Mouse (Mus musculus) cerebellum, adult 18-20 months (tissue): ENCODE measurements around the gene Gfm1.

ENCODE experiments used
- DNase-seq, 2 experiments: peaks; one replicate each; pipeline ENCODE4 v3.0.0; 2021

Gene Gfm1

GRCm38 (mm10) chr3:67498773-67499405 is 69.0 kb downstream of the Gfm1 start:
- no peak for DNase-seq

DNA sequence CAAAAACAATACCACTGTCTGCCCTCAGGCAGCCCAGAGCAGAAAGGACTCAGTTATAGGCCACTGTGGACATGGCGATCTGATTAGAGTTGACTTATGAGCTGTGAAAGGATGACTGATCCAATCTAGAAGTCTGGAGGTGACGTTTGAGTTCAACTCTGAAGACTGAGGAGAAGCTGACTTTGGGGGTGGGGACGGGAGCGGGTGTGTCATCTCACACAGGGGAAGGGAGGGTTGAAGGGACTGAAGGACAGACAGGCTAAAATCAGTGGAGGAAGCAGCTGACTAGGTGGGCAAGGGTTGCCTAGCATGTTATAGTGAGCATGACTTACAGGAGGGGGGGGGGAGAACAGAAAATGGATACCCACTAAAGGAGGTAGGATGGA is 69.5 kb downstream of the Gfm1 start:
- no peak for DNase-seq

- no peak for DNase-seq
These were observed 74.0 kb downstream of the Gfm1 start for GRCm38 (mm10) chr3:67503878-67504277.

- no peak for DNase-seq
These were observed 75.4 kb downstream of the Gfm1 start for GRCm38 (mm10) chr3:67505286-67505685.

- DNase-seq, result no peak
These were observed 78.5 kb downstream of the Gfm1 start for GRCm38 (mm10) chr3:67508216-67508892.

GRCm38 (mm10) chr3:67512807-67513206 is 82.9 kb downstream of the Gfm1 start:
- DNase-seq, result peak; percentile 68 to 72

DNA sequence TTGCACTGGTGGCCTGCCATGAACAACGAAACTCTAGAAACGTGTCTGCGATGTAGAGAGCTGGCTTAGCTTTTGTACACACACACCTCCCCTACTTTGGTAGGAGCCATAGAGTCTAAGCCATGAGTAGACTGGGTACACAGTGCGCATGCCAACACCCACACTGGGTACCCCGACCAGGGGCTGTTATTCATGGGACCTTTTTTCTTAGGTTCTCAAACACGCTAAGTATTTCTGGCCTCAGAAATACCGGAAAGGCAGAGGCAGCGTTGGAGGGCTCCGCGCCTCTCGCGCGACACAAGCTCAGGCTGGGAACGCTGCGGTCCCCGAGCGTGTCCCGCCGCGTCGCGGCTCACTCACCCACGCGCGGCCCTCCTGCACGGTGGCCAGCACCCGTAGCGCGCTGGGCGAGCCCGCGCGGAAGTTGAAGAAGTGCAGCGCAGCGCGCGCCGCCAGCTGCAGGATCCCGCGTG is 84.9 kb downstream of the Gfm1 start:
- peak in 1 of 2 experiments; percentile 7 for DNase-seq

GRCm38 (mm10) chr3:67515274-67515801 is 85.4 kb downstream of the Gfm1 start, which contains the start of gene Rarres1:
TSS of gene Rarres1 (minus strand) at chr3:67515523.
- DNase-seq, result peak in 1 of 2 experiments; percentile 6

GRCm38 (mm10) chr3:67520568-67521143 is 90.8 kb downstream of the Gfm1 start:
- DNase-seq, result no peak

DNA sequence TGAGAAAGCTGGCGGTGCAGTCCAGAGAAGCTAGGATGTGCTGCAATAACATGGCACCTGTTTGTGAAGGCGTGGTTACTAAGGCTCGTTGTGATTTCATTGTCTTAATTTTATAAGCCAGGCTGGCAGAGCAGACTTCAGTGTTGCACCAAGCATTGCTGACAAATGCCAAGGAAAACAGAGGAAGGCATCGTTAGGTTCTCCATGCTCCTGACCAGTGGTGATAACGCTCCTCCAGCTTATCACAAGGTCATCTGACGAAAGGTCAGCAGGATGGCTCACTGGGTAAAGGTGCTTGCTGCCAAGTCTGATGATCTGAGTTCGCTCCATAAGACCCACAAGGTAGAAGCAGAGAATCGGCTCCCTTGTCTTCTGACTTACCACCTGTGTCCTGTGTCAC is 92.8 kb downstream of the Gfm1 start:
- DNase-seq, result no peak

DNA sequence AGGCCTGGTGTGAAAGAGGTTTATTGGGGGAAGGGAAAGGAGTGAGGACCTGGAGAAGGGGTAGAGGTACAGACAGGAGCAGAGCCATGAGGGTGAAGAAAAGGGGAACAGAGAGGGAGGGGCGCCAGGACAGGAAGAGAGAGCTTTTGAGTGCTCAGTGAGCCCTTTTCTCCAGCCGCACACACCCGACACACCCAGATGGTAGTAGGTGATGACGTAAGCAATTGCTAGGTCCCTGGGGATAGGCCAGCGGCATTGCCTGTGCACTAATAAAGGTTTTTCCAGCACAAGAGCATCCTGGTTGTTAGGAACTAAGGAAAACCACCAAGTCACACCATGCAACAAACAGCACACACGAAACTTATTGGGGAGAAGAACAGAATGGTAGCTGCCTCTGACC is 94.9 kb downstream of the Gfm1 start:
- DNase-seq, result no peak
